Mouse (Mus musculus): Measurements from ENCODE around the gene Tiam2. TPM values are rescaled to one million over a fixed set of nuclear protein-coding genes. Genes with fewer than 3 reads are reported as not detected.

The Tiam2 gene
- polyA plus RNA-seq, 1 experiment from 2014 or later, result 3.3 TPM

DNA sequence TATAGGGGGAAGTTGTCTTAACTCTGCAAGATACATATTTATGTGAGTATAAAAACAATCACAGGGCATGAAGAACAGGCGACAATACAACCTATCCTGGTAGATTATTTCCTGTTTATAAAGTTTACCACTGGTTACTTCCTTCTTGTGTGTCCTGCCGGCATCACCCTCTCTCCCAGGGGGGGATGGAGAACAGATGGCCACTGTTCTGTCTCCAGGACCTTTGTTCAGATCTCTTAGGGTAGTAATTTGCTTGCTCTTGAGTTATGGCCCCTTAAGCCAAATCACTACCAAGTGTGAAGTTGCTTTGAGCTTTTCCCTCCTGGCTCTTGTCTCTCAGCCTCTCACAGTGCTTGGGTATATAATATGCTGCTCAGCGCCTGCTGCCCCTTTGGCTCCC lies 90.0 kb downstream of the Tiam2 start:
- Histone ChIP-seq H3K27ac (no peak overlapping the region), H3K4me1 (replicated peaks; ENCODE audit: insufficient read depth, low read length) (no peaks in the 10 kb centered on the region), H3K4me2 (ENCODE audit: low read length) (no peak overlapping the region), H3K4me3 (replicated peaks; ENCODE audit: low read depth, low read length) (no peak overlapping the region), H3K9me3 (replicated peaks; ENCODE audit: low read length) (no peaks in the 10 kb centered on the region), H3K9ac (ENCODE audit: low read depth, low read length) (no peak overlapping the region), H3K36me3 (ENCODE audit: insufficient read depth, low read length) (no peaks in the 10 kb centered on the region), H3K27me3 (ENCODE audit: insufficient read depth, low read length) (no peaks in the 10 kb centered on the region)
- TF ChIP-seq CTCF (IDR thresholded peaks at IDR 0.05; ENCODE audit: low read depth), result no peak
- 57% methylated on average over 3 of the region's 3 CpGs for WGBS
- DNase-seq (ENCODE audit: low spot score) (no peak), ATAC-seq (replicated peaks; ENCODE audit: low FRiP score, low read depth) (no peak)

DNA sequence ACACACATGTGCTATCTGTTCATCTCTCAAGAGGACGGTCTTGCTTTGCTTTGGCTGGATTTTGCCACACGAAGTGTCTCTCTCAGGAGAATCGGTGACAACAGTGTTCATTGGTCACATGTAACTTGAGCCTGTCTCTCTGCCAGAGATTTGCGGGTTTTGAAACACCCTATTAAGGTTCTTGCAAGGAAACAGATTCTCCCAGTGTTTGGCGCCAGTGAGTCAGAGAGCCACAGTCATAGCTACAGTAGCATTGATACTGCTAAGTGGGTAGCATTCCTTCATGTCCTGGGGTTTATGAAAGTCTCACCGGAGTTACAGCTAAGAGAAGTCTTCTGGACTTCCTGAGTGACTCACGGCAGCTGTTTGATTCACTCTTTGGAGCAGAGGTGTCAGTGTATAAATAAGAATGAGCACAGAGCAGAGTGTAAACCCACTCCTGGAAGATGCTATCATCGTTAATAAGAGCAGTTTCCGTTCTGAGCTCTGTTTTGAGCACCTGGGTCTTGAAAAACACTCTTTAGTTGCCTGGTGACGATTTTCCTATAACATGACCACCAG lies 93.1 kb downstream of the Tiam2 start:
- Histone ChIP-seq H3K9me3 (replicated peaks; ENCODE audit: low read length) (no peaks in the 10 kb centered on the region), H3K4me2 (ENCODE audit: low read length) (no peak overlapping the region), H3K4me3 (replicated peaks; ENCODE audit: low read depth, low read length) (no peak overlapping the region), H3K27ac (no peak overlapping the region), H3K36me3 (ENCODE audit: insufficient read depth, low read length) (no peaks in the 10 kb centered on the region), H3K9ac (ENCODE audit: low read depth, low read length) (no peak overlapping the region), H3K27me3 (ENCODE audit: insufficient read depth, low read length) (no peaks in the 10 kb centered on the region), H3K4me1 (replicated peaks; ENCODE audit: insufficient read depth, low read length) (no peaks in the 10 kb centered on the region)
- WGBS, result 47% methylated on average over 10 of the region's 10 CpGs
- no peak for DNase-seq (ENCODE audit: low spot score)
- no peak for TF ChIP-seq CTCF (IDR thresholded peaks at IDR 0.05; ENCODE audit: low read depth)
- ATAC-seq (replicated peaks; ENCODE audit: low FRiP score, low read depth), result no peak

DNA sequence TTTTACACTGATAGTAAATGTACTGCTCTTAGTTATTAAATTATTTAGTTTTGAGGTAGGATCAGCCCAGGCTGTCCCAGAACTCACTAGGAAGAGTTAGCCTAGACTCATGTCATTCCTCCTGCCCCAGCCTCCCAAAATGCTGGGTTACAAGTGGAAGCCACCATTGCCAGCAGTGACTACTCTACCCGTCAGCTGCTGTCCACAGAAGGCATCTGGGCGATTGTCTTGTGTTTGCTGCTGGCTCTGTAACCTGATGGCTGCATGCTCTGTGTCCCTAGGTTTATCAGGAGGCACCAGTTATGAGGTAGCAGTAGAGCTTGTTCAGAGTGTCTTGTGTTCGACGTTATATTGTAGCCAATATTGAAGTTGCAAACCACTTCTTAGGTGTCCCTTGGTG lies 93.8 kb downstream of the Tiam2 start:
- H3K27ac ChIP-seq, result no peak overlapping the region
- no peak for TF ChIP-seq CTCF (IDR thresholded peaks at IDR 0.05; ENCODE audit: low read depth)
- H3K4me1 ChIP-seq (replicated peaks; ENCODE audit: insufficient read depth, low read length), result no peaks in the 10 kb centered on the region
- H3K9ac ChIP-seq (ENCODE audit: low read depth, low read length), result no peak overlapping the region
- no peak overlapping the region for H3K4me2 ChIP-seq (ENCODE audit: low read length)
- ATAC-seq (replicated peaks; ENCODE audit: low FRiP score, low read depth) (no peak), DNase-seq (ENCODE audit: low spot score) (no peak)
- H3K36me3 ChIP-seq (ENCODE audit: insufficient read depth, low read length), result no peaks in the 10 kb centered on the region
- 93% methylated on average over 4 of the region's 4 CpGs for WGBS
- no peaks in the 10 kb centered on the region for H3K27me3 ChIP-seq (ENCODE audit: insufficient read depth, low read length)
- no peak overlapping the region for H3K4me3 ChIP-seq (replicated peaks; ENCODE audit: low read depth, low read length)
- H3K9me3 ChIP-seq (replicated peaks; ENCODE audit: low read length), result no peaks in the 10 kb centered on the region

DNA sequence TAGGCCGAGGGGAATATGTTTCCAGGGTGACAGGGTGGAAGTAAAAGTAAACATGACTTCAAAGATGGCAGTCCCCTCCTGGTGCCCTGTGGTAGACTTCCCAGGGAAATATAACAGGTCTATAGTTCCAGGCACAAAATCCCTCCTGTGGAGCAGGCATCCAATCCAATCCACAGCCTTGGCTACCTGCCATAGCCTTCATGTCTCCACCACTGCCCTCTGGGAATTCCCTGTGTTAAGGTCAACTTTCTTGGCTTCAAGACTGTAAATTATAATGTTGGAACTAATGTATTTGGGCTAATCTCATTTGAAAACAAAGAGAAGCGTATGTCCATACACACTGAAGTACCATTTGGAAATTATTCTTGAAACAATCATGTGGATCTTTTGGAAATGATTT lies 97.0 kb downstream of the Tiam2 start:
- no peak for ATAC-seq (replicated peaks; ENCODE audit: low FRiP score, low read depth)
- WGBS, result 51% methylated on average over 2 of the region's 2 CpGs
- TF ChIP-seq CTCF (IDR thresholded peaks at IDR 0.05; ENCODE audit: low read depth), result no peak

DNA sequence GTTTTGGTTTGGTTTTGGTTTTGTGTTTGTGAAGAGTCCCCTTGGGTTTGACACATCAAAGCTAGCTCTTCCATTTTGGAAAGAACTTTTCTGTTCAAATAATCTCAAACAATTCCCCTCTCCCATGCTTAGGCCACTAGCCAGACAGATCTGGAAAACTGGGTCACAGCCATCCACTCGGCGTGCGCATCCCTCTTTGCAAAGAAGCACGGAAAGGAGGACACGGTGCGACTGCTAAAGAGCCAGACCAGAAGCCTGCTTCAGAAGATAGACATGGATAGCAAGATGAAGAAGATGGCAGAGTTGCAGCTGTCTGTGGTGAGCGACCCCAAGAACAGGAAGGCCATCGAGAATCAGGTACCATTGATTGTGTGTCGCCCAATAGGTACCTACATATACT lies 102.3 kb downstream of the Tiam2 start:
- ATAC-seq (replicated peaks; ENCODE audit: low FRiP score, low read depth), result no peak
- Histone ChIP-seq H3K27me3 (ENCODE audit: insufficient read depth, low read length) (no peaks in the 10 kb centered on the region), H3K9ac (ENCODE audit: low read depth, low read length) (no peak overlapping the region), H3K27ac (no peak overlapping the region), H3K36me3 (ENCODE audit: insufficient read depth, low read length) (no peaks in the 10 kb centered on the region), H3K9me3 (replicated peaks; ENCODE audit: low read length) (no peaks in the 10 kb centered on the region), H3K4me1 (replicated peaks; ENCODE audit: insufficient read depth, low read length) (no peaks in the 10 kb centered on the region), H3K4me2 (ENCODE audit: low read length) (no peak overlapping the region), H3K4me3 (replicated peaks; ENCODE audit: low read depth, low read length) (no peak overlapping the region)
- WGBS, result 96% methylated on average over 9 of the region's 9 CpGs
- no peak for TF ChIP-seq CTCF (IDR thresholded peaks at IDR 0.05; ENCODE audit: low read depth)
- DNase-seq (ENCODE audit: low spot score), result no peak

More for the DNA sequence above, 97.0 kb downstream of the Tiam2 start:
- no peaks in the 10 kb centered on the region for H3K36me3 ChIP-seq (ENCODE audit: insufficient read depth, low read length)
- peak; percentile 54 for DNase-seq (ENCODE audit: low spot score)
- H3K4me1 ChIP-seq (replicated peaks; ENCODE audit: insufficient read depth, low read length), result no peaks in the 10 kb centered on the region
- H3K9me3 ChIP-seq (replicated peaks; ENCODE audit: low read length), result no peaks in the 10 kb centered on the region
- H3K27ac ChIP-seq, result no peak overlapping the region
- no peak overlapping the region for H3K4me2 ChIP-seq (ENCODE audit: low read length)
- H3K9ac ChIP-seq (ENCODE audit: low read depth, low read length), result no peak overlapping the region
- H3K4me3 ChIP-seq (replicated peaks; ENCODE audit: low read depth, low read length), result no peak overlapping the region
- no peaks in the 10 kb centered on the region for H3K27me3 ChIP-seq (ENCODE audit: insufficient read depth, low read length)

DNA sequence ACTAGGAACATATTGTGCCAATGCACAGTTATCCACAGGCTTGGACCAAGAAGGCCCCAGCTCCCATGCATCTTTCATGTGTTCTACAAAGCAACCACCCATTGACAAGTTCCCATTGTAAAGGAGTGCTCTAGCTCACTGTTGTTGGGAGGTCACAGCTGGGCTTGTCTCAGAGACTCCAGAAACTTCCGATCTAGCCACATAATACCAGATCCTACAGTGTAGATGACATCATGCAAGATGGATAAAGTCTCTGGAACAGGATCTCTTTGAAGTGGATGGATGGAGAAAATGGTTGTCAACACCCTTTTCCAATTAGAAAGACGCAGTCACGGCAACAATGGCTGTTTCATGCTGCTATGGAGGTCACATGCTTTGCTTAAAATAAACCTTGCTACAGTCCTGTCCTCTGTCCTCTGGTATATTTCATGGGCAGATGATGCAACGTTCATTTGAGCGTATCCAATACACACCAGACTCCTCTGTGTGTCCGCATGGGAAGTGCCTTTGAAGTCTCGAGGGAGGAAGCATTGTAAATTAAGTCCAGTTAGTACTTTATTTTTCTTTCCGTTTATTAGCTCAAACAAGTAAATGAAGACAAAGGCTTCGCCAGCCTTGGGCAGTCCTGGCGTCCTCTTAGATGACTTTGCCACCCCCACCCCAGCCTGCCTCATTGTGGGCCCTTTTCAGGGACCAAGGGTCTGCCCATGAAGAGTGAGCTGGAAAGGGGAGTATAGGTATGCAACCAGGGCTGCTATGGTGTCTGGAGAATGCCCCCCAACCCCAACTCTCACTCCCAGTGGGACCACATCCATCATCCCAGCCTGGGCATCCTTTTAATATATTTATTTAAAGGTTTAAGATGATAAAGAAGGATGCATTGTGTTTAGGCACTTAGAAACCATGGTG lies 106.5 kb downstream of the Tiam2 start:
- Histone ChIP-seq H3K27me3 (ENCODE audit: insufficient read depth, low read length) (no peaks in the 10 kb centered on the region), H3K9me3 (replicated peaks; ENCODE audit: low read length) (no peaks in the 10 kb centered on the region), H3K4me3 (replicated peaks; ENCODE audit: low read depth, low read length) (no peak overlapping the region), H3K4me1 (replicated peaks; ENCODE audit: insufficient read depth, low read length) (no peaks in the 10 kb centered on the region), H3K4me2 (ENCODE audit: low read length) (no peak overlapping the region), H3K36me3 (ENCODE audit: insufficient read depth, low read length) (no peaks in the 10 kb centered on the region), H3K9ac (ENCODE audit: low read depth, low read length) (no peak overlapping the region), H3K27ac (no peak overlapping the region)
- TF ChIP-seq CTCF (IDR thresholded peaks at IDR 0.05; ENCODE audit: low read depth), result no peak
- WGBS, result 22% methylated on average over 10 of the region's 10 CpGs
- DNase-seq (ENCODE audit: low spot score), result peak; percentile 75
- peak; percentile 81; the same call in 1 of the 2 replicates for ATAC-seq (replicated peaks; ENCODE audit: low FRiP score, low read depth)
